Mouse (Mus musculus) cerebellum, adult 2 months (tissue): ENCODE results near the gene Baiap2.

Experiments
- CTCF ChIP-seq: fragments of 200-500 bp; IDR thresholded peaks from 2 replicates; pipeline ENCODE4 v1.5.1; 2011; ENCODE audit warnings: low read depth, mild to moderate bottlenecking, control low read depth, low read length, moderate library complexity, borderline replicate concordance; ENCODE audit not compliant: insufficient read depth
- POLR2A ChIP-seq: fragments of 200-500 bp; IDR thresholded peaks from 2 replicates; pipeline ENCODE4 v1.6.1; 2011; ENCODE audit warnings: low read length, control low read depth, borderline replicate concordance; ENCODE audit not compliant: insufficient read depth

DNA sequence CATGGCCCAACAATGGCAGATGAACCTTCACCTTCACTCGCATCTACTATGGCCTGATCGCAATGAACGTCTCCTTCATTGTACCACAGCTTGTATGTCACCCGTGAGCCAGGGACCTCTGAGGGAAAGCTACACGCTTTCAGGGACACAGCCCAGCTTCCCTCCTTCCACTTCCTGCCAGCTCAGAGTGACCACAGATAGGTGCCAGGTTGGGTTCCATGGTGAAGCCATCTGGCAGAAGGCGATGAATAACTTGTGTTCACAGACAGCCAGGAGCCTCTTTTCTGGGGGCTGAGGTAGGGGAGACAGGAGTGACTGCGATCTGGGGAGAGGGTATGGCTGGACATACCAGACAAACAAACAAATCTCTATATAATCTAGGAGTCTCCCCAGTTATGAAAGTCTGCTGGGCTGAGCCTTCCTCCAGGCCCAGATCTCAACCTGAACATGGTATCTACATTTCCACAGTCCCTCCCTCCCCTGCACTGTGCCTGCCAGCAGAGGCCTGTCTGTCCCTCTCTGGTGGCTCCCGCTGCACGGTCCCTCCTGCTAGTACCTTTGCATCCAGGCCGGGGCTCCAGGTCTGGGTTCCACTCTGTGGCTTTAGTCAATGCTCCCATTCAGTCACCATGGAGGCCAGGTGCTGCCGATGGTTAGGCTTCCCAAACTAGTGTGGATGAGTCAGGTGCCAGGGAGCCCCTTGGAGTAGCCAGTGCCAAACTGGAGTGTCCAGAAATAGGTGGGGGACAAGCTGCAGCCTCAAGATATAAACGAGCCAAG, 113.6 kb downstream of the Baiap2 start:
- TF ChIP-seq CTCF (no peak), POLR2A (no peak)
